Mouse (Mus musculus) heart, adult 8-10 months (tissue): Measurements from ENCODE around the gene Umps. TPM values are rescaled to one million over a fixed set of nuclear protein-coding genes. Genes with fewer than 3 reads are reported as not detected.

ENCODE experiments used
- DNase-seq: peaks from one replicate; pipeline ENCODE4 v3.0.0; 2022; ENCODE audit warnings: low spot score
- total RNA-seq, 4 experiments: library from RNA; stranded (reverse); gene quantifications; 2 replicates each; pipeline ENCODE4 v1.2.4; 2022

The Umps gene
- total RNA-seq = 1 to 10 TPM; 7.9 to 9.1 (median 8.3) TPM

- peak; percentile 84 for DNase-seq
Observed at GRCm38 (mm10) chr16:33966538-33967282, at the start of gene Umps. Umps (minus strand) TSS chr16:33967038.

GRCm38 (mm10) chr16:34011991-34012845, 45.4 kb upstream of the Umps start:
- DNase-seq = no peak

- no peak for DNase-seq
Observed at GRCm38 (mm10) chr16:34009567-34009966, 42.7 kb upstream of the Umps start.

GRCm38 (mm10) chr16:34005986-34006385, 39.1 kb upstream of the Umps start:
- DNase-seq = no peak

- DNase-seq = no peak
Observed at GRCm38 (mm10) chr16:34004128-34004578, 37.3 kb upstream of the Umps start.

GRCm38 (mm10) chr16:34003566-34004127, 36.8 kb upstream of the Umps start:
- no peak for DNase-seq

- DNase-seq = peak; percentile 24
Observed at GRCm38 (mm10) chr16:34000715-34001114, 33.9 kb upstream of the Umps start.

- peak; percentile 43 for DNase-seq
Observed at GRCm38 (mm10) chr16:33999388-33999787, 32.5 kb upstream of the Umps start.

GRCm38 (mm10) chr16:33998011-33998410, 31.2 kb upstream of the Umps start:
- DNase-seq = no peak

- DNase-seq = peak; percentile 41
Observed at GRCm38 (mm10) chr16:33996030-33996429, 29.2 kb upstream of the Umps start.

GRCm38 (mm10) chr16:33995496-33995895, 28.7 kb upstream of the Umps start:
- peak; percentile 19 for DNase-seq

GRCm38 (mm10) chr16:33994321-33994720, 27.5 kb upstream of the Umps start:
- DNase-seq = no peak

- no peak for DNase-seq
Observed at GRCm38 (mm10) chr16:33990712-33991111, 23.9 kb upstream of the Umps start.

- no peak for DNase-seq
Observed at GRCm38 (mm10) chr16:33989106-33989505, 22.3 kb upstream of the Umps start.

GRCm38 (mm10) chr16:33988358-33989012, 21.6 kb upstream of the Umps start:
- DNase-seq = peak; percentile 48

GRCm38 (mm10) chr16:33986993-33987392, 20.2 kb upstream of the Umps start:
- DNase-seq = no peak

- no peak for DNase-seq
Observed at GRCm38 (mm10) chr16:33985372-33985771, 18.5 kb upstream of the Umps start.

- DNase-seq = no peak
Observed at GRCm38 (mm10) chr16:33983712-33984111, 16.9 kb upstream of the Umps start.

GRCm38 (mm10) chr16:33979855-33980254, 13.0 kb upstream of the Umps start:
- no peak for DNase-seq

GRCm38 (mm10) chr16:33967283-33967640, 424 bp upstream of the Umps start:
- DNase-seq = no peak

GRCm38 (mm10) chr16:33965878-33966537, 830 bp downstream of the Umps start:
- DNase-seq = no peak
